Mouse (Mus musculus) cerebellum, adult 2 months (tissue): Measurements from ENCODE around the gene Pacs2.

ENCODE experiments used
- CTCF ChIP-seq: fragments of 200-500 bp; IDR thresholded peaks from 2 replicates; pipeline ENCODE4 v1.5.1; 2011; ENCODE audit warnings: low read depth, mild to moderate bottlenecking, control low read depth, low read length, moderate library complexity, borderline replicate concordance; ENCODE audit not compliant: insufficient read depth
- POLR2A ChIP-seq: fragments of 200-500 bp; IDR thresholded peaks from 2 replicates; pipeline ENCODE4 v1.6.1; 2011; ENCODE audit warnings: low read length, control low read depth, borderline replicate concordance; ENCODE audit not compliant: insufficient read depth

- no peak for TF ChIP-seq POLR2A
- no peak for TF ChIP-seq CTCF
Observed at GRCm38 (mm10) chr12:113109801-113110200, 95.5 kb downstream of the Pacs2 start.
